Mouse (Mus musculus): ENCODE measurements around the gene Bnipl. TPM values are rescaled to one million over a fixed set of nuclear protein-coding genes. Genes with fewer than 3 reads are reported as not detected.

Gene Bnipl
- polyA plus RNA-seq, 1 experiment from 2014 or later, result not detected

GRCm38 (mm10) chr3:95276428-95276934 is 25.5 kb upstream of the Bnipl start:
- H3K27ac ChIP-seq (ENCODE audit: low read depth, low read length), result no peak overlapping the region; the same call in 1 of the 2 replicates

GRCm38 (mm10) chr3:95275161-95275560 is 24.2 kb upstream of the Bnipl start:
- Histone ChIP-seq H3K4me3 (ENCODE audit: low read depth, low read length) (no peak overlapping the region), H3K9me3 (ENCODE audit: control insufficient read depth) (no peaks in the 10 kb centered on the region), H3K27ac (ENCODE audit: low read depth, low read length) (no peak overlapping the region), H3K36me3 (ENCODE audit: control insufficient read depth, insufficient read depth) (no peaks in the 10 kb centered on the region), H3K27me3 (replicated peaks; ENCODE audit: control insufficient read depth, insufficient read depth, low read length) (no peaks in the 10 kb centered on the region), H3K4me1 (replicated peaks; ENCODE audit: control insufficient read depth, insufficient read depth, low read length) (no peaks in the 10 kb centered on the region), H3K4me2 (replicated peaks; ENCODE audit: low read depth) (no peak overlapping the region), H3K9ac (ENCODE audit: low read depth, low read length) (no peak overlapping the region)
- TF ChIP-seq CTCF (IDR thresholded peaks at IDR 0.05; ENCODE audit: low read depth), result no peak
- 75% methylated on average over 6 of the region's 6 CpGs for WGBS
- no peak for ATAC-seq

More at GRCm38 (mm10) chr3:95276428-95276934, 25.5 kb upstream of the Bnipl start:
- 75% methylated on average over 5 of the region's 5 CpGs for WGBS
- H3K9me3 ChIP-seq (ENCODE audit: control insufficient read depth), result no peaks in the 10 kb centered on the region
- no peaks in the 10 kb centered on the region for H3K36me3 ChIP-seq (ENCODE audit: control insufficient read depth, insufficient read depth)
- no peaks in the 10 kb centered on the region for H3K27me3 ChIP-seq (replicated peaks; ENCODE audit: control insufficient read depth, insufficient read depth, low read length)
- no peak overlapping the region for H3K4me2 ChIP-seq (replicated peaks; ENCODE audit: low read depth)
- H3K4me3 ChIP-seq (ENCODE audit: low read depth, low read length), result no peak overlapping the region
- H3K4me1 ChIP-seq (replicated peaks; ENCODE audit: control insufficient read depth, insufficient read depth, low read length), result no peaks in the 10 kb centered on the region
- H3K9ac ChIP-seq (ENCODE audit: low read depth, low read length), result no peak overlapping the region
- ATAC-seq, result no peak
- no peak for TF ChIP-seq CTCF (IDR thresholded peaks at IDR 0.05; ENCODE audit: low read depth)

GRCm38 (mm10) chr3:95274453-95274852 is 23.5 kb upstream of the Bnipl start:
- Histone ChIP-seq H3K27me3 (replicated peaks; ENCODE audit: control insufficient read depth, insufficient read depth, low read length) (no peaks in the 10 kb centered on the region), H3K27ac (ENCODE audit: low read depth, low read length) (no peak overlapping the region), H3K4me2 (replicated peaks; ENCODE audit: low read depth) (no peak overlapping the region), H3K4me3 (ENCODE audit: low read depth, low read length) (no peak overlapping the region), H3K36me3 (ENCODE audit: control insufficient read depth, insufficient read depth) (peaks cover 4% of the 10 kb centered on the region; the same call in 1 of the 2 replicates), H3K9ac (ENCODE audit: low read depth, low read length) (no peak overlapping the region), H3K9me3 (ENCODE audit: control insufficient read depth) (no peaks in the 10 kb centered on the region), H3K4me1 (replicated peaks; ENCODE audit: control insufficient read depth, insufficient read depth, low read length) (no peaks in the 10 kb centered on the region)
- 96% methylated on average over 4 of the region's 4 CpGs for WGBS
- peak; percentile 39 for TF ChIP-seq CTCF (IDR thresholded peaks at IDR 0.05; ENCODE audit: low read depth)
- ATAC-seq, result no peak

- Histone ChIP-seq H3K27ac (ENCODE audit: low read depth, low read length) (no peak overlapping the region), H3K4me1 (replicated peaks; ENCODE audit: control insufficient read depth, insufficient read depth, low read length) (no peaks in the 10 kb centered on the region), H3K27me3 (replicated peaks; ENCODE audit: control insufficient read depth, insufficient read depth, low read length) (no peaks in the 10 kb centered on the region), H3K4me3 (ENCODE audit: low read depth, low read length) (no peak overlapping the region), H3K9me3 (ENCODE audit: control insufficient read depth) (no peaks in the 10 kb centered on the region), H3K36me3 (ENCODE audit: control insufficient read depth, insufficient read depth) (peaks cover 4% of the 10 kb centered on the region; the same call in 1 of the 2 replicates), H3K4me2 (replicated peaks; ENCODE audit: low read depth) (no peak overlapping the region), H3K9ac (ENCODE audit: low read depth, low read length) (no peak overlapping the region)
- no peak for ATAC-seq
- no peak for TF ChIP-seq CTCF (IDR thresholded peaks at IDR 0.05; ENCODE audit: low read depth)
- 89% methylated on average over 5 of the region's 5 CpGs for WGBS
Measured at GRCm38 (mm10) chr3:95273471-95273870, 22.5 kb upstream of the Bnipl start.

GRCm38 (mm10) chr3:95270766-95271364 is 19.9 kb upstream of the Bnipl start:
- Histone ChIP-seq H3K27ac (ENCODE audit: low read depth, low read length) (no peak overlapping the region), H3K4me1 (replicated peaks; ENCODE audit: control insufficient read depth, insufficient read depth, low read length) (no peaks in the 10 kb centered on the region), H3K27me3 (replicated peaks; ENCODE audit: control insufficient read depth, insufficient read depth, low read length) (no peaks in the 10 kb centered on the region), H3K9ac (ENCODE audit: low read depth, low read length) (no peak overlapping the region), H3K9me3 (ENCODE audit: control insufficient read depth) (no peaks in the 10 kb centered on the region), H3K4me2 (replicated peaks; ENCODE audit: low read depth) (no peak overlapping the region), H3K4me3 (ENCODE audit: low read depth, low read length) (no peak overlapping the region), H3K36me3 (ENCODE audit: control insufficient read depth, insufficient read depth) (peaks cover 13% of the 10 kb centered on the region; the same call in 1 of the 2 replicates)
- WGBS, result 75% methylated on average over 12 of the region's 12 CpGs
- TF ChIP-seq CTCF (IDR thresholded peaks at IDR 0.05; ENCODE audit: low read depth), result no peak
- ATAC-seq, result no peak

- H3K36me3 ChIP-seq (ENCODE audit: control insufficient read depth, insufficient read depth), result peaks cover 20% of the 10 kb centered on the region
- no peak overlapping the region for H3K4me3 ChIP-seq (ENCODE audit: low read depth, low read length)
- no peak for TF ChIP-seq CTCF (IDR thresholded peaks at IDR 0.05; ENCODE audit: low read depth)
- ATAC-seq, result no peak
- WGBS, result 91% methylated on average over 5 of the region's 5 CpGs
- no peaks in the 10 kb centered on the region for H3K9me3 ChIP-seq (ENCODE audit: control insufficient read depth)
- no peak overlapping the region for H3K4me2 ChIP-seq (replicated peaks; ENCODE audit: low read depth)
- no peak overlapping the region for H3K27ac ChIP-seq (ENCODE audit: low read depth, low read length)
- no peaks in the 10 kb centered on the region for H3K27me3 ChIP-seq (replicated peaks; ENCODE audit: control insufficient read depth, insufficient read depth, low read length)
- no peak overlapping the region for H3K9ac ChIP-seq (ENCODE audit: low read depth, low read length)
- no peaks in the 10 kb centered on the region for H3K4me1 ChIP-seq (replicated peaks; ENCODE audit: control insufficient read depth, insufficient read depth, low read length)
Measured at GRCm38 (mm10) chr3:95269789-95270188, 18.8 kb upstream of the Bnipl start.
